16 mouse cellular contexts compared by ENCODE assay signal in the genomic region with DNA sequence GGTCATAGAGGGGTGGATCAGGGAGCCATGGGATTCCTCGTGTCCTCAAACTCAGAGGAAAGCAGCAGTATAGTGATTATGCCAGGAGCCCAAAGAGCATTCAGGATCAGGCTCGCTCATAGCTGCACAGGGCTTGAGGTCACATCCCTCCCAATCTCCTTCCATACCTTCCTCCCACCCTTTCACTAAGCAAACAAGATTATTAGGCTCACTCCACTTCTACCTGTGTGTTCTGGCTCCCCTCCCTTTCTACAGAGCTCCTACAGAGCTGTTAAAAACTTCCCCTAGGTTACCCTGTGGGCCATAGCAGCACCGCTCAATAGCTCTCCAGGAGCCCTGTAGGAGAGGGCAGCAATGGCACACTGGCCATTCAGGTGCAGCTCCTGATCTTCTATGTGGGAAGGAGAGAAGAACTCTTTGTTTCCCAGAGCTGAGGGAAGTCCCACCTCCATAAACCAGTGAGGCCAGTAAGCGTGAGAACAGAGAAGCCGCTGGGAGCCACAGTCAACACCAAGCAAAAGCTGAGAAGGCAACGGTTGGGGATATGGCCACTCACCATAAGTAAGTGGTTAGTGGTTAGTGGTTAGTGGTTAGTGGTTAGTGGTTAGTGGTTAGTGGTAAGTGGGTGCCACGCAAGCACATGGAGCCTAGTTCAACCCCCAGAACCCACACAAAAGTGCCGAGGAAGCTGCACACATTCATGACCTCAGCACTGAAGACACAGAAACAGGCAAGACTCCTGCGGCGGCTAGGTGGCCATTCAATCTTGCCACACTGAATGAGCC.
A peak's percentile ranks its signal among the peaks of the same experiment; 100 is the strongest.
DNase-seq lines count a peak whose midpoint lies in the region; ATAC-seq and TF ChIP-seq lines count a peak whose summit lies in the region.
"Had no signal": no experiment of that assay in that cellular context is flagged by ENCODE, and none has a peak within 500 bp of the region (broad histone marks: within the 10 kb centered on the region; RNA-seq: fewer than 3 reads in every experiment).

No protein-coding gene starts in this region.

- no peak for DNase-seq in liver, embryonic 13.5 days
- DNase-seq in CH12.LX (ENCODE audit: extremely low read depth), result no peak
- DNase-seq in intestine, embryonic 14.5 days (ENCODE audit: low spot score), result no peak
- DNase-seq in neural tube, embryonic 10.5 days (ENCODE audit: extremely low spot score, low spot score), result no peak
- DNase-seq in heart, adult 8-10 months (ENCODE audit: low spot score), result no peak
- DNase-seq: cerebellum, adult 11 months; gastrocnemius, postnatal 25 days; thymus, adult 2 months had no signal

- H3K4me1 ChIP-seq in liver, embryonic 13.5 days (replicated peaks), result peaks cover 15% of the 10 kb centered on the region
- H3K4me1 ChIP-seq in liver, embryonic 12.5 days, result peaks cover 15% of the 10 kb centered on the region
- H3K4me1 ChIP-seq in CH12.LX (ENCODE audit: control insufficient read depth in 1 of 2, insufficient read depth in 2 of 2), result no peaks in the 10 kb centered on the region
- no peaks in the 10 kb centered on the region for H3K4me1 ChIP-seq in intestine, embryonic 14.5 days (replicated peaks; ENCODE audit: control insufficient read depth, insufficient read depth, low read length)
- no peaks in the 10 kb centered on the region for H3K4me1 ChIP-seq in stomach, embryonic 14.5 days (ENCODE audit: control insufficient read depth, insufficient read depth, low read length)
- H3K4me1 ChIP-seq: forebrain, embryonic 10.5 days; heart, embryonic 13.5 days; hindbrain, embryonic 12.5 days; limb, embryonic 10.5 days; midbrain, embryonic 10.5 days had no signal

- no peaks in the 10 kb centered on the region for H3K27me3 ChIP-seq in liver, embryonic 13.5 days
- no peaks in the 10 kb centered on the region for H3K27me3 ChIP-seq in liver, embryonic 12.5 days (replicated peaks)
- no peaks in the 10 kb centered on the region for H3K27me3 ChIP-seq in CH12.LX (replicated peaks)
- H3K27me3 ChIP-seq in intestine, embryonic 14.5 days (replicated peaks; ENCODE audit: control insufficient read depth, insufficient read depth, low read length), result no peaks in the 10 kb centered on the region
- H3K27me3 ChIP-seq in stomach, embryonic 14.5 days (ENCODE audit: control insufficient read depth, insufficient read depth, low read length), result no peaks in the 10 kb centered on the region
- H3K27me3 ChIP-seq: heart, embryonic 13.5 days; hindbrain, embryonic 12.5 days had no signal

- H3K36me3 ChIP-seq in liver, embryonic 13.5 days, result no peaks in the 10 kb centered on the region
- H3K36me3 ChIP-seq in liver, embryonic 12.5 days, result no peaks in the 10 kb centered on the region
- H3K36me3 ChIP-seq in CH12.LX (replicated peaks in 1 of 2; ENCODE audit: control insufficient read depth in 1 of 2, insufficient read depth in 1 of 2, low read length in 1 of 2), result no peaks in the 10 kb centered on the region
- H3K36me3 ChIP-seq in intestine, embryonic 14.5 days (ENCODE audit: control insufficient read depth, insufficient read depth, low read length), result no peaks in the 10 kb centered on the region
- H3K36me3 ChIP-seq in stomach, embryonic 14.5 days (ENCODE audit: control insufficient read depth, insufficient read depth, low read length), result no peaks in the 10 kb centered on the region
- H3K36me3 ChIP-seq: forebrain, embryonic 10.5 days; heart, embryonic 13.5 days; hindbrain, embryonic 12.5 days; limb, embryonic 10.5 days; midbrain, embryonic 10.5 days had no signal

- peak; percentile 34; the same call in 1 of the 2 replicates for ATAC-seq in liver, embryonic 13.5 days (ENCODE audit: low read depth)
- no peak for ATAC-seq in liver, embryonic 12.5 days
- ATAC-seq in intestine, embryonic 14.5 days (replicated peaks; ENCODE audit: low FRiP score, low TSS enrichment, low read depth), result peak; percentile 65; the same call in 1 of the 2 replicates
- ATAC-seq in stomach, embryonic 14.5 days (ENCODE audit: insufficient number of reproducible peaks, insufficient read depth, low FRiP score, low read depth), result peak; percentile 68

- no peak overlapping the region for H3K4me3 ChIP-seq in liver, embryonic 13.5 days (replicated peaks)
- no peak overlapping the region for H3K4me3 ChIP-seq in liver, embryonic 12.5 days
- H3K4me3 ChIP-seq in CH12.LX (replicated peaks in 1 of 3; ENCODE audit: low read depth in 2 of 3, low read length in 2 of 3, poor library complexity in 1 of 3), result no peak overlapping the region
- H3K4me3 ChIP-seq in intestine, embryonic 14.5 days (ENCODE audit: low read depth, low read length), result no peak overlapping the region
- H3K4me3 ChIP-seq in stomach, embryonic 14.5 days (ENCODE audit: low read depth, low read length), result no peak overlapping the region
- H3K4me3 ChIP-seq: forebrain, embryonic 10.5 days; heart, embryonic 13.5 days; hindbrain, embryonic 12.5 days; limb, embryonic 10.5 days; midbrain, embryonic 10.5 days had no signal

- WGBS in liver, embryonic 13.5 days (ENCODE audit: insufficient replicate concordance), result 50% methylated on average over 10 of the region's 10 CpGs
- WGBS in liver, embryonic 12.5 days (ENCODE audit: insufficient replicate concordance), result 51% methylated on average over 10 of the region's 10 CpGs
- 75% methylated on average over 10 of the region's 10 CpGs for WGBS in intestine, embryonic 14.5 days
- 84% methylated on average over 10 of the region's 10 CpGs for WGBS in stomach, embryonic 14.5 days

- dilution Hi-C loops in CH12.LX (cut with MboI; ENCODE audit: extremely low pct_ligation_motif_present, extremely low pct_unique_long_range_greater_than_20kb, low sequenced_read_pairs), result no loop called here

- in situ Hi-C loops in CH12.LX (cut with MboI; ENCODE audit: low pct_ligation_motif_present, low pct_unique_long_range_greater_than_20kb, low sequenced_read_pairs), result no loop called here

- H3K27ac ChIP-seq in liver, embryonic 13.5 days, result no peak overlapping the region
- H3K27ac ChIP-seq in liver, embryonic 12.5 days, result no peak overlapping the region
- no peak overlapping the region for H3K27ac ChIP-seq in CH12.LX (ENCODE audit: insufficient read depth, low read depth)
- no peak overlapping the region for H3K27ac ChIP-seq in intestine, embryonic 14.5 days (ENCODE audit: low read depth)
- H3K27ac ChIP-seq in stomach, embryonic 14.5 days (ENCODE audit: low read length), result no peak overlapping the region
- H3K27ac ChIP-seq: forebrain, embryonic 10.5 days; heart, embryonic 13.5 days; hindbrain, embryonic 12.5 days; limb, embryonic 10.5 days; liver, embryonic 14.5 days; midbrain, embryonic 10.5 days had no signal

- TF ChIP-seq RAD21 in CH12.LX (IDR thresholded peaks at IDR 0.05; ENCODE audit: low read depth, low read length), result no peak

- TF ChIP-seq POLR2A in CH12.LX (IDR thresholded peaks at IDR 0.05; ENCODE audit: low read depth, low read length), result no peak

- no peak for TF ChIP-seq EP300 in CH12.LX (IDR thresholded peaks at IDR 0.05; ENCODE audit: low read length)

- no peaks in the 10 kb centered on the region for H3K79me2 ChIP-seq in CH12.LX (replicated peaks; ENCODE audit: control insufficient read depth, extremely low read depth, insufficient read depth, poor library complexity, severe bottlenecking)

- TF ChIP-seq CTCF in CH12.LX (conservative IDR thresholded peaks at IDR 0.05 in 1 of 2, IDR thresholded peaks at IDR 0.05 in 1 of 2; ENCODE audit: low read depth in 2 of 2, low read length in 2 of 2), result no peak

- no peaks in the 10 kb centered on the region for H3K9me3 ChIP-seq in liver, embryonic 13.5 days (replicated peaks)
- H3K9me3 ChIP-seq in liver, embryonic 12.5 days (replicated peaks), result no peaks in the 10 kb centered on the region
- no peaks in the 10 kb centered on the region for H3K9me3 ChIP-seq in CH12.LX (replicated peaks; ENCODE audit: low read length)
- H3K9me3 ChIP-seq in intestine, embryonic 14.5 days (ENCODE audit: control insufficient read depth, low read length), result no peaks in the 10 kb centered on the region
- H3K9me3 ChIP-seq in stomach, embryonic 14.5 days (ENCODE audit: control insufficient read depth, low read depth, low read length), result no peaks in the 10 kb centered on the region
- H3K9me3 ChIP-seq: forebrain, embryonic 10.5 days; heart, embryonic 13.5 days; hindbrain, embryonic 12.5 days; limb, embryonic 10.5 days; midbrain, embryonic 10.5 days had no signal

- no peak overlapping the region for H3K9ac ChIP-seq in liver, embryonic 13.5 days
- H3K9ac ChIP-seq in liver, embryonic 12.5 days, result no peak overlapping the region
- H3K9ac ChIP-seq in CH12.LX (ENCODE audit: insufficient read depth, low read depth), result no peak overlapping the region
- H3K9ac ChIP-seq in intestine, embryonic 14.5 days (ENCODE audit: low read length), result no peak overlapping the region
- H3K9ac ChIP-seq in stomach, embryonic 14.5 days (replicated peaks; ENCODE audit: low read depth, low read length), result no peak overlapping the region
- H3K9ac ChIP-seq: heart, embryonic 13.5 days; hindbrain, embryonic 12.5 days; liver, embryonic 14.5 days had no signal

- no peak overlapping the region for H3K4me2 ChIP-seq in liver, embryonic 13.5 days
- no peak overlapping the region for H3K4me2 ChIP-seq in liver, embryonic 12.5 days
- no peak overlapping the region for H3K4me2 ChIP-seq in CH12.LX (ENCODE audit: insufficient read depth, low read depth, poor library complexity, severe bottlenecking)
- no peak overlapping the region for H3K4me2 ChIP-seq in intestine, embryonic 14.5 days (ENCODE audit: low read length)
- H3K4me2 ChIP-seq in stomach, embryonic 14.5 days (replicated peaks; ENCODE audit: low read depth, low read length), result no peak overlapping the region
- H3K4me2 ChIP-seq: heart, embryonic 13.5 days; hindbrain, embryonic 12.5 days had no signal

TF ChIP-seq in CH12.LX, 34 proteins besides CTCF, POLR2A, EP300 and RAD21:
- TF ChIP-seq JUN (IDR thresholded peaks at IDR 0.05; ENCODE audit: insufficient read depth, low read depth, low read length) (no peak), MAFK (IDR thresholded peaks at IDR 0.05; ENCODE audit: insufficient replicate concordance, low read length) (0 out of 2 replicates have a peak, but pooled peaks have one; percentile 13)
